Mouse (Mus musculus) embryonic fibroblast, embryonic 13.5 days (primary cell): ENCODE results near the gene Slc39a11.

Experiments used
- CTCF ChIP-seq: IDR thresholded peaks from 2 replicates; pipeline ENCODE4 v1.5.1; 2011; ENCODE audit warnings: mild to moderate bottlenecking, control low read depth, low read length, moderate library complexity, borderline replicate concordance; ENCODE audit not compliant: insufficient read depth
- POLR2A ChIP-seq: IDR thresholded peaks from 2 replicates; pipeline ENCODE4 v1.6.1; 2011; ENCODE audit warnings: low read depth, mild to moderate bottlenecking, control low read depth, low read length, moderate library complexity

GRCm38 (mm10) chr11:113676847-113677246, 27.0 kb upstream of the Slc39a11 start:
- TF ChIP-seq CTCF, result no peak
- TF ChIP-seq POLR2A, result no peak
